Mouse (Mus musculus): ENCODE data around the gene Ntm.

DNA sequence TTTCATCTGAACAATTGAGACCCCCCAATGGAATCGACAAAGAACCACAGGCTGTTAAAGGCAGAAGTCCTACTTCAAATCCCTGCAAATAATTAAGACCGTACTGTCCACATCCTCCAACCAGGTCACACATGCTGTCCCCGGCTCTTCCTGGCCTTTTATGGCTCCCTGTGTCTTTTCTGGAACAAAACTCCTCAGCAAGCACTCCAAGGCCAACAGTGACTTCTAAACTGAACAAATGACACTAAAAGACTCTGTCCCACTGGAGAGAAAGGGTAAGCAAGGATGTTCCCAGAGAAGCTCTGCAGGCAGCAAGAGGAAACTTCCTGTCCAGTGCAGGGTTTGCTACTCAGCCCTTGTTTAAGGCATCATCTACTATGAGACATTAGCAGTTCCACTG, 532.8 kb downstream of the Ntm start:
- TF ChIP-seq CTCF (IDR thresholded peaks at IDR 0.05) (no peak), POLR2A (IDR thresholded peaks at IDR 0.05; ENCODE audit: insufficient read depth, low read depth, low read length) (no peak), EP300 (IDR thresholded peaks at IDR 0.05; ENCODE audit: insufficient read depth, low read depth, low read length) (no peak)

All from heart, adult 2 months (tissue).